Mouse (Mus musculus) kidney, postnatal 14 days (tissue): ENCODE data around the gene Leo1.

Experiments
- DNase-seq: peaks from one replicate; pipeline ENCODE4 v3.0.0; 2022; ENCODE audit warnings: mixed read lengths

Leo1 gene

GRCm38 (mm10) chr9:75440796-75441666 lies at the start of gene Leo1:
Gene Leo1, plus strand, starts transcription at chr9:75441524.
- peak; percentile 94 for DNase-seq

DNA sequence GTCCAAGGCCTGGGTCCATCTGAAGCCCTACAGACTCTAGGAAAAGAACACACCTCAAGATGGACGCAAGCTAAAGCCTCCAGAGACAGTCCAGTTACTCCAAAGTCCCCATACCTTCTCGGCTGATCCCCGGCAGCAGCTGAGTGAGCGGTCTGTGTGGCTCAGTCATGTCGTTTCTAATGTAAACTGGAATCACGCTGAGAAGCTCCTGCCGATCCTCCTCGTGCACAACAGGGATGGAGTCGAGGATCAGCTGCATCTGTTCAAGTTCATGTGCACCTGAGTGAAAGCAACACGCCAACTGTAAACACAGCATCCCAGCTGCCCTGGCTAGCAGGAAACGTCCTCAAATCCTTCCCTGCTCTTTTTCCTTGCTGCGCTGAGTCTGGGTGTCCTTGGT lies 48.1 kb upstream of the Leo1 start:
- DNase-seq = no peak

DNA sequence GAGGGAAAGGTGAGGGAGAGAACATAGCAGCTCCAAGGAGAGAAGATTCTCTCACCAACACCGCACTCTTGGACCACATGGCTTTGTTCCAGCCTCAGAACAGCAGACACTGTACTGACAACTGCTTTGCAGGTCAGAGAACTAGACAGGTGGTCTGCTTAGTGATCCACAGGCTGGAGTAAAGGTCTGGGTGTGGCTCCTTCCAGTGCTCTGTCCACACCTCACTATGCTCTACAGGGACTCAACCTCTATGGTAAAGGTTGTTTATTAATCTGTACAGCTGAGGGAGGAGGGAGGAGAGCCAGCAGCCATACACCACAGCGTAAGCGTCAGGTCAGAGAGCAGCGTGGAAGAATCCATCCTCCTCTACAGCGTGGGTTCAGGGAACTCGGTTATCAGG lies 45.4 kb upstream of the Leo1 start:
- no peak for DNase-seq

GRCm38 (mm10) chr9:75399069-75399468 lies 42.3 kb upstream of the Leo1 start:
- no peak for DNase-seq

DNA sequence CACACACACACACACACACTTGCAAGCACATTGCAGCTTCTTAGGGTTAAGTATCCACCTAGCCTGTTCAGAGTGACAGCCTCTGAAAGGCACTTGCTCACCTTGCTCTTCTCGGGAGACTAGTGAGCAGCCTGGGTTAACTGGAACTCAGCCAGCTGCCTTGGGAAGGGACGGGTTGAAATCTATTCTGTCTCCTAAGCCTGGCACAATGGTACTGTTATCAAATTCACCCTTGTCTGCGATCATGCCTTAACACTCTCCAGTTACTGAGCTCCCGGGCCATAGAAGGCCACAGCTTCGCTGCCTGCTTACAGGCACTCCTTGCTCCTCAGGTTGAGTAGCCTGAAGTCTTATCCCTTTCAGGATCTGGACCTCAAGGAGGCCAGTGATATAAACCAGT lies 40.7 kb upstream of the Leo1 start:
- no peak for DNase-seq

- DNase-seq = no peak
Measured at GRCm38 (mm10) chr9:75401593-75402504, 39.5 kb upstream of the Leo1 start.

DNA sequence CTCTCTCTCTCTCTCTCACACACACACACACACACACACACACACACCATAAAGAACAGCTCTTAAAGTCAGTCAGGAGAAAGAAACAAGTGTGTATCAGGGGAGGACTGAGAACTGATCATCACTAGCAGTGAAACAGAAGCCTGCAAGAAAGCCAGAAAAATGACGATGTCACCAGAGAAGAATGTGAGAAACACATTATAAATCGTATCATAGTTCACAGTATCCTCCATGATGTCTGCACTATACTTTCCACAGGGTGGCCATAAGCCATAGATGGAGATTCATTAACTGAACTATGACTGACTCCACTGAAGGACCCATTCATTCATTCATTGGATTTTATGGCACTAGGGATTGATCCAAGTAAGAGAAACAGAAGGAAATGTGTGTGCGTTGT lies 37.8 kb upstream of the Leo1 start:
- DNase-seq = no peak

DNA sequence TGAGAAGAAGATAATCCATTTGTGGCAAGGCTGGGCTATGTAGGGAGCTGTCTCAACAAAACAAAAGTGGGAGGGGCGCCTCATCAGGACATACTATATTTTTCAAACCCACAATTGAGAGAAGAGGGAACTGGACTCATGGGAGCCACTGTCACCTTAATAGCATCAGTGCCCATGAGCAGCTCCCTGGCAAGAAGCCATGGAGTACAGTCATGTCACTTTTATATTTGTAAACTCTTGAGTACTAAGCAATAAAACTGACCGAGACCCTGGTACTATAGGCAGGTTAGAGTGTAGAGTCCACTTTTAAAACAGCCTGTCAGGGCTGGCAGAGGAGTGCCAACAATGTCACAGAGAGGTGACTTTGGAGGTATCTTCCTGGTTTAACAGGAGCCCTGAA lies 35.2 kb upstream of the Leo1 start:
- no peak for DNase-seq

DNA sequence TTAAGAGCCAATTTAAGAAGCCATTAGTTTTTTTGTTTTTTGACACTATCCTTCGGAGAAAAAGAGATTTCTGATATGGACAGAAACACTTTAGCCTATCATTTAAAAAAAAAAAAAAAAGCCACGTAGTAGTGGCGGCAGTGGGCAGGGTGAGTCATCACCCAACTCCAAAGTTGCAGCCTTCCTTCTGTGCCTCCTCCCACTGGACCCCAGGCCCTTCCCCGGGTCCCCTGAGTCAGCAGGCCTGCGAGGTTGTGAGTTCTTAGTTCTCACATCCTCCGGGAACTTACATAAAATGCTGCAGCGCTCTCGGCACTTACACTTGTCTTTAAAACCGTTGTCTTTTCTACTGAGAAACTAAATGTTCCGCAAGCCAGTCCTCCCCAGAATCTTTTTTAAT lies 33.5 kb upstream of the Leo1 start:
- peak; percentile 58 for DNase-seq

DNA sequence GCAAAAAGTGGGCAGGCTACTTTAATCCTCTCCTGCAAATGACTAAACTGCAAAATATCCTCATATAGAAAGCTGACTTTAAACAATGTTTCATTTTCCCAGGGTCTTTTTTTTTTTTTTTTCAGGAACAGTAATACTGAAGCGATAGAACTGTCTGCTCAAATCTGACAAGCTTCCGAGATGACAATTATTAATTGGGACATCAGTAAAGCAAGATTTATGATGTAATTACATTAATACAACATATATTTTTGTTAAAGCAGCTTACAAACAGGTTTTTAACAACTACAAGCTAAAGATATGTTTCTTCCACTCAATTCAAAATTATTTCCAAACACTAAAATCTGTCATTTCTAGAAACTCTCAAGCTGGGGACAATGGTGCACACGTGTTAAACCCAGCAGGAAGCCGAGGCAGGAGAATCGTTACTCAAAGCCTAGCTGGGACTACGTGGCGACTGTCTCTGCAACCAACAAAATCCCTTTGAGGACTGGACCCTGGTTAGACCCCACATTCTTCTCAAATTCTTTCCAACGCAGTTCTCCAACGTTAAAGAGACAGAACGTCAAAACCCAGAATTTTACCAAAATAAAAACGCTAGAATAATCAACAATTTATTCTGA lies 33.0 kb upstream of the Leo1 start:
- no peak for DNase-seq

GRCm38 (mm10) chr9:75409031-75409851 lies 32.1 kb upstream of the Leo1 start:
- DNase-seq = peak; percentile 88

GRCm38 (mm10) chr9:75409852-75410378 lies 31.4 kb upstream of the Leo1 start, which contains the start of gene Mapk6:
Gene Mapk6, minus strand, starts transcription at chr9:75410005.
- peak; percentile 99 for DNase-seq

GRCm38 (mm10) chr9:75410868-75411487 lies 30.3 kb upstream of the Leo1 start:
- no peak for DNase-seq

- DNase-seq = no peak
Measured at GRCm38 (mm10) chr9:75411584-75411983, 29.7 kb upstream of the Leo1 start.

GRCm38 (mm10) chr9:75413206-75413605 lies 28.1 kb upstream of the Leo1 start:
- no peak for DNase-seq

DNA sequence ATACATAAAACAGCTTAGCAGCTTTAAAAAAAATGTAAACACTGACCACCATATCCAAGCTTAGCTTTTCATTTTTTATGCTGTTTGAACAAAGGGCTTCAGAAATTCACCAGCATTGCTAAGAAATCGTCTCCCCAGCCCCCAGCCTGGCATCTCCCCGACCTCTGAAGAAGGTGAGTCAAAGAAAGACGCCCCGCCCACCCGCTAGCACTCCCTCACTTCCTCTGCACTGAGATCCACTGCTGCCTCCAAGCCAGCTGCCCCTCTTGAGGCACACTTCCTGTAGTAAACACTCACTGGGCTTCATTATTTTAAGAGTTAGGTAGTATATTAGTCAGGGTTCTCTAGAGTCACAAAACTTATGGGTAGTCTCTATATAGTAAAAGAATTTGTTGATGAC lies 27.1 kb upstream of the Leo1 start:
- no peak for DNase-seq

DNA sequence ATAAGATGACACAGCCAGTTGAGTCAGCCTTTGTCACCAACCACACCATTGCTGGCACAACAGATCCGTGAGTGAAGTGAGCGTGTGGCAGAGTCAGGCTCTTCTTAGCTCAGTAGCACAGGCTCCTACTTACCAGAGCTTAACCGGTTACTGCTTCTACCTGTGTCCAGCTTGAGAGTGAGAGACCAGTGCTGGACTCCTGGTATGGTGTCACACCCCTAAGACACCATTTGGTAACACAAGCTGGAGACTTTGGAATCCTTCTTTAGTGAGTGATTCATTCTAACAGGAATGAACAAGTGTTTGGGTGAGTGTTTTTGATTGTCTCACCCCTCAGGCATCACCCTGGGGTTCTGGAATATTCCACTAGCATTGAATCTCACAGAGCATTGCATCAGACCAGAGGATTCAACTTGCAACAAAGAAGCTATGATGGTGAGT lies 19.1 kb upstream of the Leo1 start:
- no peak for DNase-seq

DNA sequence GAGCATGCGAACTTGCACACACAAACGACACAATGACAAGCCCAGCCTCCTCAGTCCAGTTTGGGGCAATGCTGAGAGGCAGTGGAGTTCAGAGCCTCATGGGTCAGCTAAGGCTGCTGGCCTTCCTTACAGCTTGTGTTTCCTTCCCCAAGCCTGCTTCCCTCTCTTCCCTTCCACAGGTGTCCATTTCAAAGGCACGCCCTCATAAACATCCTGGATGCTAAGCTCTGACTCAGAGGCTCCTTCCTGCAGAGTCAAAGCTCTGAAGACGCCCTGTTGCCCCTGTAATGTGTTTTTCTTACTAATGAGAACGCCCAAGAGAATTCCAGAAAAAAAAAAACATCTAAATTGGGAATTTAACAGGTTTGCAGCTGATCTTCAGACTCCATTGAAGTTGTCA lies 17.6 kb upstream of the Leo1 start:
- peak; percentile 45 for DNase-seq

DNA sequence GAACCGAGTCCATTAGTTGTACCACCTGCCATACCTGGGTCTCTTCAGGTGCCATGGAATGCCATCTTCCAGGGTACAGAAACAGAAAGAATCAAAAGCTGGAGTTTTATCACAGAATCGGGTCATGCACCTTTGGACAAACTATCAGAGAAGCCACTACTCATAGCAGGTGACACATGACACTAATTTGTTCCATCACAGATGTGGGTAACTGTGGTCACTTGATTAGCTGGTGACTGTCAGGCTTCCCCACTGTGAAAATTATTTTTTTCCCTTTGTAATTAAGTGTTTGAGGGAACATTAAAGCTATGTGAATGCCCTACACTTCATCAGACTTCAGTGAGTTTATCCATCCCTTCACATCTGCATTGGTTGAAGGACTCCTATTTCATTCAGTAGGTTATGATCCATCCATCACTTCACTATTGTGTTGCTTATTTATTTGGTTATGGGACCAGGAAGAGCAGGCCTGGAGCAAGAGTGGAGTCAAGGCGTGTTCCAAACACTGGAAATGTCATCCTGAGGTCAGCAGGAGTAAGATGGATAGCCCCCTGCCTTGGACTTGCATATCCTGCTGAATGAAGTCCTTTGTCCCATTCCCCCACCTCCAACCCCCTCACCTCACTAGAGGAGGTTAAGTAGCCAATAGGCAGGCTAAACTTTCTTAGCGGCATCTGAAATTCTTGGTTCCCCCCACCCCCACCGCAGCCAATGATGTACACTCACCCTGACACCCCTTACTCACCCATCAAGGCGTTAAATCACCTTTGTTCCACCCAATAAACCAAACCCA lies 16.8 kb upstream of the Leo1 start:
- no peak for DNase-seq

DNA sequence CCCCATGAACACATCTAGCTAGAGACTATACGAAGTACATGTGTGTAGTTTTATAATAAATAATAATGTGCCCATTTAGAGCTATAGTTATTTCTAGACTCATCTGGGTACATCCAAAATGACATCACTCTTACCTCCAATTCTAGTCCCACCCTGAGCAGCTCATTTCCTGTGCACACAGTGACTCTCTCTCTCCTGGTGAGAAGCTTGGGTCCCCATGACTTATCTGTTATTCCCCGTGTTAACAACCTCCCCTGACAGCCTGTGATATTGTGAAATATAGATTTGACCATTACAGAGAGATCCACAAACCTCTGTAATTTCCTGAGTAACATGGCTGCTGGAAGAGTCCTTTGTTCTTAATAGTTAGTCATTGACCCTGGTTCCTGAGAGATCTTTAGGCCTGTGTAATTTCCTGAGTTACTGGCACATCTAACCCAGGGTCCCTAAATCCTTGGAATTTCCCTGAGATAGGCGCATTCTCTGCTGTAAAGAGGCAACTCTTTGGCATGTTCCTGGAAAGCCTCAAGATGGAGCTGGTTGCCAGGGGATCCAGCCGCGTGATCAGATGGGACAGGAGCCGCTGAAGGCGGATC lies 15.4 kb upstream of the Leo1 start:
- DNase-seq = peak; percentile 43
